Mouse (Mus musculus) urinary bladder, postnatal 4 days (tissue): Measurements from ENCODE around the gene Gnpat.
"Not testable (repeated sequence)": the region's sequence is repeated elsewhere in the genome, so short reads cannot be mapped to it uniquely, and the experiment has no call there.

Experiments used
- DNase-seq, 2 experiments: peaks; one replicate each; pipeline ENCODE4 v3.0.0; 2021 to 2022; ENCODE audit warnings: low spot score in 2 of 2

Gnpat gene

DNA sequence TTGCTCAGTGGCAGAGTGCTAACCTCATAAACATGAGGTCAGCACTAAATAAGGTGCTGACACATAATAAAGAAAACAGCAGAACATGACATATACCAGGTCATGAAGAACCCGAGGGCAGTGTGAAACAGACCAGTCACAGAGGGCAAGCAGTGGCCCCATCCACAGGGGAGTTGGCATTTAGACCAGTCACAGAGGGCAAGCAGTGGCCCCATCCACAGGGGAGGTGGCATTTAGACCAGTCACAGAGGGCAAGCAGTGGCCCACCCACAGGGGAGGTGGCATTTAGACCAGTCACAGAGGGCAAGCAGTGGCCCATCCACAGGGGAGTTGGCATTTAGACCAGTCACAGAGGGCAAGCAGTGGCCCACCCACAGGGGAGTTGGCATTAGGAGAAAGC, 19.9 kb upstream of the Gnpat start:
- not testable (repeated sequence) for DNase-seq

DNA sequence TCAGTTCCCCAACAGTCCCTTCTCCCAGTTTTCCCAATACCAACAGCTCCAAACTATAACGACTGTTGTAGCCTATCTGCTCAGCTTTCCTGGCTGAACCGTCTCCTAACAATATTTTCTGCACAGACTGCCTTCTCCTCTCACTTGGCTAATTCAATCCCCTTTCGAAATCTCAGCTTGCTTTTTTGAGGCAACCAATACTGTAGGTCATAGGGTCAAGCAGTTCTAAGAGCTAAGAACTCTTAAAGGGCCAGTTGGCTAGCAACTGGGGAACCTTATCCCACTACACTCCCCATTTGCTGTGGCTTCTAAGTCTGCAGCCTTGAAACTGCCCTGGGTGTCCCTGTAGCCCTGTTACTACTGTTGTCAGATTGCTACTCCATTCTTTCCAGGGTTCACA, 17.7 kb upstream of the Gnpat start:
- DNase-seq: no peak

GRCm38 (mm10) chr8:124845573-124845972, 17.3 kb upstream of the Gnpat start:
- DNase-seq: no peak

DNA sequence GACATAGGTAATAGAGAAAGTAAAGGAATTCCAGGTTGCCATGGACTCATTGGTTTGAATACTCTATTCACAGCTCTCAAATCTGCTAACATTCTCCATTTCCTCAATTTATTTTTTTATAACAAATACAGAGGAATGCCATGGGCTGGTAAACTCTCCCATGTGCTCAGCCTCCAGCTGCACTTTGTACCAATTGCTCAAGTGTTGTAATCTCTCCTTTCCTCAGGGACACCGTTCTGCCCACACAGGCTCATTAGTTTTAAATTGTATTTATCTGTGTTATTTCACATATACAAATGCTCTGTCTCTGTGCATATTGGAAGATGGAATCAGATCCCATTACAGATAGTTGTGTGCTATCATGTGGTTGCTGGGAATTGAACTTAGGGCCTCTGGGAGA, 9.3 kb upstream of the Gnpat start:
- DNase-seq: no peak

GRCm38 (mm10) chr8:124859466-124859865, 3.4 kb upstream of the Gnpat start:
- DNase-seq: no peak

DNA sequence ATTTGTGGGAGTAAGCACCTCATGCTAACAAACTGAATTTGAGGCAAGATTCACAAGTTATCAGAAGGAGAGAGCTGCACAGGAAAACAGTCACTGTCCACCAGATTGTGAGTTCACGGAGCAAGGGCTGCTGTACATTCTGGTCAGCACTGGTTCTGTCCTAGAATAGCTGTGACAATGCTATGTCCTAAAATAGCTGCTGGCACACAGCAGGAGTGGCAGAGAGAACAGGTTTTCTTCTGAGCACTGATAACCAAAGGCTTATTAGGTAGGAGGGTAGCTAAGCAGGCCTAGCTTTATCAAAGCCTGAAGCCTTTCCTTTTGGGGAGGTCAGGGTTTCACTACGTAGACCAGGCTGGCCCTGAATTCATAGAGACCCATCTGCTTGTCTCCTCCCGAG, 2.6 kb upstream of the Gnpat start:
- no peak for DNase-seq

- DNase-seq: no peak
These were observed 387 bp downstream of the Gnpat start for GRCm38 (mm10) chr8:124863163-124863677.

DNA sequence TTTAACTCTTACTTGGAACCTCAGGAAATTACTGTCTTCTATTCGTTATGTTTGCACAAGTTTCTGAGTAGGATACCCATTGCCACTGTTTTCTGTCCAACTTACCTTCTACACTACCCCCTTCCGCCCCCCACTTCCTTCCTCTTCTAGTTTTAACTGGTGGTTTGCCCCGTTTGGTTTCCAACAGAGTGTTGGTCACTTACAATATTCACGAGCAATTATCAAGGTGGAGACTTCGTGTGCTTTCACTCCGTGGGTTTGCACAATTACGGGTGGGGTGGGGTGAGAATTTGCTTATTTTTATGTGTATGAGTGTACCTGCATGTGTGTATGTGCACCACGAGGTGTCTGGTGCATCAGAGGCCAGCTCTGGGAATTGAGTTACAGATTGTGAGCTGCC, 896 bp downstream of the Gnpat start:
- no peak for DNase-seq

GRCm38 (mm10) chr8:124866669-124867068, 3.8 kb downstream of the Gnpat start:
- no peak for DNase-seq

- no peak for DNase-seq
These were observed 4.3 kb downstream of the Gnpat start for GRCm38 (mm10) chr8:124867126-124867525.

- DNase-seq: no peak
These were observed 6.9 kb downstream of the Gnpat start for GRCm38 (mm10) chr8:124869708-124870107.

GRCm38 (mm10) chr8:124871474-124871873, 8.6 kb downstream of the Gnpat start:
- DNase-seq: no peak

GRCm38 (mm10) chr8:124872081-124872480, 9.2 kb downstream of the Gnpat start:
- DNase-seq: no peak

- no peak for DNase-seq
These were observed 9.9 kb downstream of the Gnpat start for GRCm38 (mm10) chr8:124872690-124873089.

GRCm38 (mm10) chr8:124878141-124878540, 15.3 kb downstream of the Gnpat start:
- DNase-seq: no peak

GRCm38 (mm10) chr8:124878946-124879526, 16.2 kb downstream of the Gnpat start:
- no peak for DNase-seq

DNA sequence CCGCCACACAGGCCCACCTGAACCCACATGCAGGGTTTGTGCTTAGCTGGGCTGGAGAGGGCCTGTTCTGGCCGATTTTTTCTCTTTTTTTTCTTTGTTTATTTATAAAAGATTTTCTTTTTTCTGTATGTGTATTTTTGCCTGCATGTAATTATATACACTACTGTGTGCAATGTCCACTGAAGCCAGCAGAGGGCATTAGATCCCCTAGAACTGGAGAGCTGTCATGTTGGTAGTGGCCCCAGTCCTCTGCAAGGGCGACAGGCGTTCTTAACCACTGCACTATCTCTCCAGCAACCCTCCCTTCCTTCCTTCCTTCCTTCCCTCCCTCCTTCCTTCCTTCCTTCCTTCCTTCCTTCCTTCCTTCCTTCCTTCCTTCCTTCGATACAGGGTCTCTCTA, 25.6 kb downstream of the Gnpat start:
- DNase-seq: no peak

DNA sequence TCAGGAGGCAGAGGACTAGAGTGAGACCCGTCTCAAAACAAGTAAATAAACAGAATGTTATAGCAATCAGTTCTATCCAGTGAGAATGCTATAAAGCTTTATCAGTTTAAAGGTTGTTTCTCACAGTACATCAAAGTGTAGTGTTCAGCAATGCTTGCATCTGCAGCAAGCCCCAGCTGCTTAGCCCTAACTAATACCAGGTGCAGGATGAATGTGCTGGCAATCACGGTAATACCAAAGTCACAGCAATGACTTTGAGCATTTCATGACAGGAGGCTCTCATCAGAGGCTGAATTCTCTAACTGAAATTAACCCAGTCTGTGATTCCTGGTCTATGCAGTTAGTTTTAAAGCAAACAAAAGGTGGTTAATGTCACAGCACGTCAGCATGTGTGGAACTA, 29.8 kb downstream of the Gnpat start:
- no peak for DNase-seq

GRCm38 (mm10) chr8:124896010-124896631, 33.3 kb downstream of the Gnpat start:
- no peak for DNase-seq

- DNase-seq: peak; percentile 67 to 81
These were observed 34.0 kb downstream of the Gnpat start for GRCm38 (mm10) chr8:124896632-124897385.

DNA sequence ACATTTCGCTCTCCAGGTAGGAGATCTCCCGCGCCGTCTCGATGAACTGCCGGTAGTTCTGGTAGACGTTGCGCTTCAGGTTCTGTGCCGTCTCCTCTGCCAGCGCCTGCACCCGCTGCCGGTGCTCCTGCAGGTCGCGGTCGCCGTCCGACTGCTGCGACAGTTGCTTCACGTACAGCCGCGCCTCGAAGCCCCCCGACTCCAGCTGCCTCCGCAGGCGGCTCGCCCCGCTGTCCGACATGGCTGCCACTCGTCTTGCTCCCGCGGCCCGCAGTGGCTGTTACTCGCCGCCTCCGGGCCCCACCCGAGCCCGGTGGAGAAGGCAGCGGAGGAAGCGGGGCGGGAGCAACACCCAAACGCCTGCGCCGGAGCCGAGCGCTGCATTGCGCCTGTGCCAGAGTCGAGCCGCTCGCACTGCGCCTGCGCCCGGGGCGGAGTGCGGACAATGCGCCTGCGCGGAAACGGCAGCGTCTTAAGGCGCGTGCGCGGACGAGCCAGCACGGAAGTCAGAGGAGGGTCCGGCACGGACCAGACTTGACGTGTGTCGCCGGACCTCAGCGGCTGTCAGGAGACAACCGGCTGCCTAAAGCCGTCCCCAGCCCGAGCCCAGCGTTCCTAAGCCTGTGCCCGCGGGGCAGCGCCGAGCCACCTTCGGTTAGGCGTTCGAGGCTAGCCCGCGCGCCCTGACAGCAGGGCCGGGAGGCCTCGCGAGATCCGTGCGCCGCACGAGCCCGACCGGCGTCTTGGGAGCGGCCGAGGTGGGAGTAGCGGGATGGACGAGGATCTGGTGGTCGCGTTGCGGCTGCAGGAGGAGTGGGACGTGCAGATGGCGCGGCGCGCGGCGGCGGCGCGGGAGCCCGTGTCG, 34.8 kb downstream of the Gnpat start, which contains the start of the genes Exoc8 and Sprtn:
Exoc8 (minus strand) TSS at position 320 of the 865 bp plus-strand sequence.
Sprtn (plus strand) TSS at position 501 of the 865 bp plus-strand sequence.
- DNase-seq: peak; percentile 96 to 97
